Mouse (Mus musculus) cerebellum, adult 9-10 months (tissue): ENCODE data around the gene Tescl.

Source experiments
- DNase-seq: peaks from one replicate; pipeline ENCODE4 v3.0.0; 2022

The Tescl gene

GRCm38 (mm10) chr7:24361001-24361400 is 27.3 kb upstream of the Tescl start:
- no peak for DNase-seq

DNA sequence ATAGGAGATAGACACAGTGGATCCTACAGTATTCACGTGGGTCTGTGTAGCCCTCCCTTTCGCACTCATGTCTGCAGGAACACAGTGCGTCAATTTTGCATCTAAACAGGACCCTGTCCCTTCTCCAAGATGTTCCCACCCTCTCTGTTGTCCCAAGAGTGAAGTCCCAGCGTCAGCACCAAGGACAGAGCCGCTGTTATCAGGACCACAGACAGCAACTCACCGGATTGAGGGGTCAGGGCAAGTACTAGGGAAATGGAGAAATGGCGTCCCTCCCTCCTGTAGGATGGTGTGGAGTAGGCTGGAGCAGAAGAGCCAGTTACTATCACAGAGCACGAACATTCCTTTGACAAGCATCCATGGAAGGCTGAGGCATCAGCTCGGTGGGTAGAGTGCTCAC is 25.5 kb upstream of the Tescl start:
- no peak for DNase-seq

DNA sequence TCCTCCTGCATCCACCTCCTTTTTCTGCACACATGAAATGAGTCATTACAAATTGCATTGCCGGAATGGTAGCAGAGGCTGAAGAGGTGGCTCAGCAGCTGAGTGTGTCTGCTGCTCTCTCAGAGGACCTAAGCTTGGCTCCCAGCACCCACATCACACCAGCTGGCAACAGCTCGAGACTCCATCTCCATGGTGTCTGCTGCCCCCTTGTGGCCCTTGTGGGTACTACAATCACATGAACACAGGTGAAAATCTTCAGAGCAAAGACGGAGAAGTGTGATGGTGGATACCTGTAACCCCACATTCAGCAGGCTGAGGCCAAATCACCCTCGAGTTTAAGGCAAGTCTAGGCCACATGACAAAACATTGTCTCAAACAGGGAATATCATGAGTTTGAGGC is 24.2 kb upstream of the Tescl start:
- DNase-seq, result no peak

DNA sequence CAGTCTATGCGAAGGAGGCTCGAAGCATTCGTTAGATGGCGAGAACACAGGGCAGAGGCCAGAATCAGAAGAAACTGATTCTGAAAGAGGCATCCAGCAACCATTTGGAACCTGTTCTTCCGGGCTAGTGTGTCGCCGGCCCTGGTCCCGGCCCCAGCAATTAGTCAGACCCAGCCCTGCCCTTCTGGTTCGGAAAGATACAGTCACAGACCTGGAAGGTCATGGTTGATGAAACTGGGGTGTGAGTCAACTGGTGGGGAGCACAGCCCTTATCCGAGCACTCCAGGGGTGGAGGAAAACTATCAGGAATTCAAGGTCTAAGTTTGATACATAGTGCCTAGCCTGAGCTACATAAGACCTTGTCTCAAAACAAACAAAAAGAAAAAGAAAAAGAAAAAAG is 22.3 kb upstream of the Tescl start:
- no peak for DNase-seq

GRCm38 (mm10) chr7:24355646-24356045 is 21.9 kb upstream of the Tescl start:
- no peak for DNase-seq

GRCm38 (mm10) chr7:24348896-24349295 is 15.2 kb upstream of the Tescl start, which contains the start of gene Lypd5:
TSS of gene Lypd5 (plus strand) at chr7:24349196.
- no peak for DNase-seq

DNA sequence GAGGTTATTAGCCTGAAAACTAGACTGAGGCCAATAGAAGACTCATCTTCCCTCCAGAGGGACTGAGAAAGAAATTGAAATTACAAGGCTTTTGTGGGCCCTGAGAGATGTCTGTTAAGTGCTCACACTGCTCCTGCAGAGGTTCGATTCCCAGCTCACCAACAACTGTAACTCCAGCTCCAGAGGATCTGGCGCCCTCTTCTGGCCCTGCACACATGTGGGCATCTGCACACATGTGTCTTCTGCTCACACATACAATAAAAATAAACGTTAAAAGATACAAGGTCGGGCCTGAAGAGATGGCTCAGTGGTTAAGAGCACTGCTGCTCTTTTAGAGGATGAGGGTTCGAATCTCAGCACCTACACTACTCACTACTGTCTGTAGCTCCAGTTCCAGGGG is 12.7 kb upstream of the Tescl start:
- DNase-seq, result no peak

DNA sequence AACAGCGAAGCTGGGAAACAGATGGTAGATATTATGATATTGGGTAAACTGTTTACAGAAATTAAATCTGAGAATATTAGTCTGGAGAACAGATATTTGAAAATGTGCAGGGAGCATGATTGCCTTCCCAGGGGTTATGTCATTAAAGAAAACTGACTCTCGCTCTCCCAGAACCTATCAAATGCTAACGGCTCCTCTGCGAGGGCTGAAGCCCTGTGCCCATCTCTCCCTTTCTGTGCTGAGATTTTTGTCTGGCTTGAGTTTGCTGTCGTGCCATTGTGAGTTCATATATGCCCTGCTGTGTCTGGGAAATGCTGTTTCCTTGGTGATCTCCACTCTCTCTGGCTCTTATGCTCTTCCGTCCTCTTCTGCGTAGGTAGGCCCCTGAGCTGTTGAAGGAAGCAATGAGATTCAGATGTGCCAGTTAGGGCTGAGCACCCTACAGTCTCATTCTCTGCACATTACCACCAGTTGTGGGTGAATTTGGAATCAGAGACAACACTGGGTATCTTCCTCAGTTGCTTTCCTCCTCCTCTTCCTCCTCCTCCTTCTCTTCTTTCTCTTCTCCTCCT is 10.1 kb upstream of the Tescl start:
- DNase-seq, result no peak

DNA sequence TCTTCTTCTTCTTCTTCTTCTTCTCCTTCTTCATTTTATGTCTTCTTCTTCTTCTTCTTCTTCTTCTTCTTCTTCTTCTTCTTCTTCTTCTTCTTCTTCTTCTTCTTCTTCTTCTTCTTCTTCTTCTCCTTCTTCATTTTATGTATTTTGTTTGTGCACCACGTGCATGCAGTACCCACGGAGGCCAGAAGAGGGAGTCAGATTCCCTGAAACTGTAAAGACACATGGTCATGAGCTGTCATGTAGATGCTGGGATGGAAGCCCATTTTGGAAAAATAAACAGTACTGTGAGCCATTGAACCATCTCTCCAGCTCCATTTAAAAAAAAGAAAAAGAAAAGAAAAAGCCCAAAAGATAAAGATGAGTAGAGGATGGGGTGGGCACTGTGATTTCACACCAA is 4.5 kb upstream of the Tescl start:
- no peak for DNase-seq

- DNase-seq, result peak; percentile 75
Observed at GRCm38 (mm10) chr7:24335699-24336309, 2.1 kb upstream of the Tescl start.

DNA sequence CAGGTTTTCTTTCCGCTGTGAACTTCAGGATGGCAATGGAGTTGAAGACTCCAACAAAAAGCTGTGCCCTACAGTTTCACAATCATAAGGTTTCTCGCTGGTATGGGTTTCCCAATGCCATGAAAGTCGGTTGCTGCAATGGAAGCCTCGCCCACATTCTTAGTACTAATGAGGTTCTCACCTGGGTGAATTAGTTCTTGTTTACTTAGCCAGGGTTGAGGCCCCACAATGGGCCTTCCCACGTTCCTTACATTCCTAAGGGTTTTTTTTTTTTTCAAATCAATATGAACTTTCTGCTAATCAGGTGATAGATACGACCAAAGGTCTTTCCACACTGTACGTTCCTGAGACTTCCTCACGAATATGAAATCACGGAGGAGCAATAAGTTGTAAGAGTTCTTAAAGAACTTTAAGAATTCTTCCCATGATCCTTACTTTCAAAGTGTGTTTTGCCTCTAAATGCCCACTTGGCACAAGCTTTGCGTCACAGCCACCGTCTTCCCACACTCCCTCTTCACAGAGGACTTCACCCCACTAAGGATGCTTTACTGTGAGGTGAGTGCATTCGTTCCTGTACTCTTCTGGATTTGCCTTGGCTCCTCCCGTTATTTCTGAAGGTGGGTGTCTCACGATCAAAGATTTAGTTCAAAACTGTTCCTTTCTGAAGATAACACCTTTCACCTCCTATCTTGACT is 6.3 kb downstream of the Tescl start:
- DNase-seq, result no peak

DNA sequence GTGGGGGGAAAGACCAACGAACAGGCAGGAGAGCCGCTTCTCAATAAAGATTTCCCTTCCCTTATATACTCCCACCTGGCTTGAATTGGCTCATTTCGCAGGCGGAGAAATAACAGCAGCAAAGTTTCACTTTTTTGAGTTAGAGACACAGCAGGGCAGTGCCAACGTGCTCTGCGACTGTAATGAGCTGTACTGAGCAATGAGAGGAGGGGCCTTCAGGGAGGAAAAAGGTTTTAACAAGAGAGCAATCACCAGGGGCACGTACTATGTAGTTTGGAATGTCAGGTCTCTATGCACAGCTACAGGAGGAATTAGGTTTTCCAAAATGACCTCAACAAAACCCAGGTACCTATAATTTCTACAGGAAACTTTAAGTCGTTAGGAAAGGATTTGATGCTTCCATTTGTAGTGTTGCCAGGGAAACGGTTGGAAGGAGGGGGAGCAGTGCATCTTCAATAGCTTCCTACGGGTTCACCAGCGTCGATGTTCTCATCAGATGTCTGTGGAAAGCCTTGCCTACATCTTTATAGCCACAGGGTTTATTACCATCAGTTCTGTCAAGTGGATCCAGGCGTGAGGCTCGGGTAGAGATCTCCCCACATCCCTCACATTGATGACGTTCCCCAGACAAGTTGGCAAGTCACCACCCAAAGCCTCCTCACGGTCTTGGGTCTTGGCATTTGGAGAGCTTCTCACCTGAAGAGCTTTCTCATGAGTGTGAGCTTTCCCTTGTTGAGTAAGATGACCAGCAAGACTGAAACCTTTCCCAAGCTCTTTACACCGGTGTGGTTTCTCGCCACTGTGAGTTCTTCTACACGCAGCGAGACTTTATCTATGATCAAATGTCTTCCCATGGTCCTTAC is 7.2 kb downstream of the Tescl start:
- DNase-seq, result no peak

GRCm38 (mm10) chr7:24325675-24326128 is 8.0 kb downstream of the Tescl start:
- DNase-seq, result no peak

DNA sequence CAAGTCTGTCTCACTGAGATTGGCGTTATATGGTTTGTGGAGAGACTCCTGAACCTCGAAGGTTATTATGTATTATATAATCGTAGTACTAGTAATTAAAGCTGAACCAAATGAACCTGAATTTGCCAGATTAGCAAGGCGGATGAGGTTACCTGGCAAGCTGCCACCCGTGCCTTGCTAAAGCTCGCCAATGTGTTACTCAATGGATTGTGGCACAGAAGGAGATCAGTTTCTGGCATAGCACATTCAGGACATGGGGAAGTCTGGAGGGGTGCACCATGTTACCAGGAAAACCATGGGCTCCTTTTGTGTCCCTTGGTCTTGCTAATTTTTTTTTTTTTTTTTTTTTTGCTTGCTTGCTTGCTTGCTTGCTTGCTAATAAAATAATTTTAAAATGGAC is 8.5 kb downstream of the Tescl start:
- DNase-seq, result no peak

GRCm38 (mm10) chr7:24322593-24322992 is 11.1 kb downstream of the Tescl start:
- no peak for DNase-seq

- no peak for DNase-seq
Observed at GRCm38 (mm10) chr7:24318942-24319341, 14.8 kb downstream of the Tescl start.

- DNase-seq, result peak; percentile 97
Observed at GRCm38 (mm10) chr7:24316567-24317092, 17.1 kb downstream of the Tescl start, which contains the start of gene Zfp94. TSS of gene Zfp94 (minus strand) at chr7:24316666.

DNA sequence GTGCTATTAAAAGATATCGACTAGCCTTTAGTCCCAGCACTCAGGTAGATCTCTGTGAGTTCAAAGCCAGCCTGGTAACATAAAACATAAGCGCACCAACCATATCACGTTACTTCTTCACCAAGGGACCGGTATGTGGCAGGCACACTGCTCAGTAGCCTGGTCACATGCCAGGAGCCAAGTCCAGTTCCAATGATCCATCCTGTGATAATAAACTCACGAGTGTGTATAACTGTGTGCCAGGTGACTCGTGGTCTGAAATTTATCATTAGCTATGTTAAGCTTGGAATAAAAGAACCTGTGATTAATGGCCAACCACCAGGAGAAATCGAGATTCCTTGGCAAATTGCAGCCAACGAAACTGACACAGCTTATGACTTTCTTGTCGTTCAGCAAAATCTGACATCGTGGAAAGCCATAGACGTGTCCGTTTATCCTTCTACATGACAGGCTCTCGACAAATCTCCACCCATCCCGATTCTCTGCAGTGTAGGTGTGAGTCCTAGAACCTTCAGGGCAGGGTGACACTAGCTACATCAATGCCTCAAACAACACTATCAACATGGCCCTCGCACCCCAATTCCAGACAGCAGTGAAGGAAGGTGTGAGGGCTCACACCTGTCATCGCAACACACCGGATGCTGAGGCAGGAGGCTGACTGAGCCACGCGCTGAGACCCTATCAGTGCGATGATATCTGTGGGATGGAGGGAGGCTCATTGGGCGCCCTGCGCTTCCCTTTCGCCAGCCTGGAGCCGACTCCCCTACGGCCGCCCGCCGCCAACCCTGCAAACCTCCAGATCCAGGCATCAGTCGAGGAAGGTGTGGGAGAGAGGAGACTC is 17.8 kb downstream of the Tescl start:
- DNase-seq, result peak; percentile 61

- DNase-seq, result no peak
Observed at GRCm38 (mm10) chr7:24300771-24301282, 32.9 kb downstream of the Tescl start, which contains the start of gene Zfp61. TSS of gene Zfp61 (minus strand) at chr7:24301232.

GRCm38 (mm10) chr7:24299823-24300481 is 33.8 kb downstream of the Tescl start:
- peak; percentile 69 for DNase-seq
